Mouse (Mus musculus) cortical plate, adult 2 months (tissue): Measurements from ENCODE around the gene Srsf11. TPM values are rescaled to one million over a fixed set of nuclear protein-coding genes. Genes with fewer than 3 reads are reported as not detected.
A peak's percentile ranks its signal among the peaks of the same experiment; 100 is the strongest.

ENCODE experiments used
- H3K27ac ChIP-seq: fragments of 200-500 bp; 2 replicates; pipeline ENCODE4 v1.5.1; 2012; ENCODE audit warnings: low read length, control low read depth, inconsistent platforms; ENCODE audit not compliant: insufficient read depth
- H3K4me1 ChIP-seq: fragments of 200-500 bp; 2 replicates; pipeline ENCODE4 v1.6.1; 2011; ENCODE audit warnings: low read length; ENCODE audit not compliant: control insufficient read depth, insufficient read depth
- H3K4me3 ChIP-seq: fragments of 200-500 bp; 2 replicates; pipeline ENCODE4 v1.5.1; 2011; ENCODE audit warnings: mild to moderate bottlenecking, low read length, control low read depth; ENCODE audit not compliant: insufficient read depth
- CTCF ChIP-seq: fragments of 200-500 bp; IDR thresholded peaks from 2 replicates; pipeline ENCODE4 v1.5.1; 2011; ENCODE audit warnings: mild to moderate bottlenecking, control low read depth, low read length; ENCODE audit not compliant: insufficient read depth; ENCODE audit errors: extremely low read depth
- POLR2A ChIP-seq: fragments of 200-500 bp; IDR thresholded peaks from 2 replicates; pipeline ENCODE4 v1.6.1; 2011; ENCODE audit warnings: mild to moderate bottlenecking, low read length, control low read depth; ENCODE audit not compliant: insufficient read depth; ENCODE audit errors: extremely low read depth
- polyA plus RNA-seq: library from polyadenylated mRNA; depleted of rRNA; stranded (reverse); fragments of >200 nt; gene quantifications from 2 replicates; pipeline ENCODE4 v1.2.3, GENCODE M21; 2012; rRNA removed

Gene Srsf11
- 432 and 510 TPM in 2 replicates for polyA plus RNA-seq

DNA sequence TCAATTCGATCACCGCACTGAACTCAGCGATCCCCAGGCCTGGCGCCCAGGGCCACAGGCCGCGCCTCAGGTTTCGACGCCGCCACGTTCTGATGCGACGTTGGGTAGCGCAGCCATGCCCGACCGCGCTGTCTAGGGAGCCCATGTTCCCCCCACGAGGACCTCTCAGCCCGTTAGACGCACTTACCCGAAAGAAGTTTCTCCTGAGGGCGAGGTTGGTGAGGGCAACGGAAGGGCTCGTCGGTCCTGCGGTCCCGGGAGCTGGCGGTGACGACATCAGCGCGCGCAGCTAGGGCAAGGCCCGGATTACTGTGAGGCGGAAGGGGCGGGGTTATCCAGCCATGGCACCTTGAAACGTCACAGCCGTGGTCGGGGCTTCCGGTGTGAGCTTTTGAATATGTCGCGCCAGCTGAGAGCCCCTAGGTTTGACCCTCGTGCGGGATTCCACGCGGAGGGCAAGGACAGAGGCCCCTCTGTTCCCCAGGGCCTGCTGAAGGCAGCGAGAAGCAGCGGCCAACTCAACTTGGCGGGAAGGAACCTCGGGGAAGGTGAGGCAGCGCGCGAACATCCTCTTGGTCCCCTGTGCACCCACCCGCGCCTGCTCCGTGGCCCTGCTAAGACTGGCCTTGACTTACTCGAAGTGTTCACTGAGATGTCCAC, at the start of gene Srsf11, which contains the start of gene Lrrc40:
Gene Srsf11, minus strand, starts transcription at position 311 of the 660 bp plus-strand sequence.
Gene Lrrc40, plus strand, starts transcription at position 334 of the 660 bp plus-strand sequence.
- TF ChIP-seq CTCF = no peak
- peak; percentile 75 for TF ChIP-seq POLR2A
- Histone ChIP-seq H3K27ac (peak within 1 kb of the TSS; percentile 86), H3K4me3 (peak within 1 kb of the TSS; percentile 96), H3K4me1 (peaks cover 2% of the 10 kb centered on the region; the same call in 1 of the 2 replicates)

DNA sequence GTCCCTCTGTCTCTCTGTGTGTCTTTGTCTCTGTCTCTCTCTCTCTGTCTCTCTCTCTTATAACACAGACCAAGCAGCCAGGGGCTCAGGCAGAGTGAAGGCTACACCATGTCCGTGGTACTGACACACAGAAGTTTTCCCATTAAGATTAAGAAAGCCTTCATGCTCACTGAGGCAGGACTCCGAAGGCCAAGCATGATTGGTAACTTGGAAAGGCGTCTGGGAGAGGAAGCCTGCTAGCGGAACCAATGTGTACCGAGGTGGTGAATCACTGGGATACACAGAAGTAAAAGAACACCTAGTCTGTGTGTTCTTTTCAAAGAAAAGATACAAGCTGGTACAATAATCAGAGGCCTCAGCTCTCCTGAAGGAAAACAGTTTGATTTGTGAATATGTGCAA, 41.4 kb upstream of the Srsf11 start:
- Histone ChIP-seq H3K4me1 (no peaks in the 10 kb centered on the region), H3K27ac (no peak overlapping the region), H3K4me3 (no peak overlapping the region)
- no peak for TF ChIP-seq CTCF
- no peak for TF ChIP-seq POLR2A

DNA sequence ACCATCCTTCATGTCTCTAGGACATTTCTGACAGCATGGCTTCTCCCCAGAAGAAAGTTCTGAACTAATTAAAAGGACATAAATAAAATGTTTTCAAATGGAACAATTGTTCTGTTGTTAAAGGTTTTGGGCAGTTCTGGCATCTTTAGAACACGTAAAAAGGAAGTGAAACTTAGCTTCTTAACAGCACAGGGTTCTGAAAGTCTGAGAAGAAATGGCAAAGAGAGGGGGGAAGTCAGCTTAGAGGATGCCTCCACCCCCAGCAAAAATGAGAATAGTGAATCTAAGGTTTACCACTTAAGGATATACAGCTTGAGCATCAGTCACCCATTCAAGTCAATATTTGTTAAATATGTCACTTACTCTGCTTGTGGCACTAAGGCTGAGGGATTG, 40.9 kb upstream of the Srsf11 start:
- no peak for TF ChIP-seq POLR2A
- no peak for TF ChIP-seq CTCF
- Histone ChIP-seq H3K4me1 (no peaks in the 10 kb centered on the region), H3K4me3 (no peak overlapping the region), H3K27ac (no peak overlapping the region)

DNA sequence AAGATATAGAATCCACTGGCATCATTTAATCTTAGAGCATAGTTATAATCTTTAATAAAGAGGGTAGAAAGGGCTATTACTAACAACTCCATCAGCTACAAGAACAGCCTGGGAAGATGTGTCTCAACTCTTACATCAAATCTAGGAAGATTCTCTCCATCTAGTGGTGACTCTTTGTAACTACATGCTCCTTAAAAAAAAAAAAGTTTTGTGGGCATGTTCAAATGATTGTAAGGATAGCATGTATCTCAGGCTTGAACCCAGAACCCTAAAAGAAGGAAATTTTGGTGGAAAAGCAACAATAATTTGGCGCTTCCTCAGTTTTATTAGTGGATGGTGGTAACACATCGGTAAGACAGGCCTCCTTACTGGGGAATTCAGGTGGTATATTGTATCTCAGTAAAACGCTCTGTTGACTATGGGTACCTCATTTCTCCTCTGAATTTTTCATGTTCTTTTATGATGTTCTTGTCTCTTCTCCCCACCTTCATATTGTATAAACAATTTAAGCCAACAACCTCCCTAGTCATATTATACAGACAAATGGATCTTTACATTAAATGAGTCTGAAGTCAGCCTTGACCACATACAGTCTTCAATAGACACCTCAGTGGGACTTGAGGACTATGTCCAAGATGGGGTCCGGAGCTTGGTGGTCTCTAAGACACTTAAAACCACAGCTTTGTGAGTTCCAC, 40.4 kb upstream of the Srsf11 start:
- TF ChIP-seq CTCF (no peak), POLR2A (no peak)
- H3K27ac ChIP-seq = no peak overlapping the region

DNA sequence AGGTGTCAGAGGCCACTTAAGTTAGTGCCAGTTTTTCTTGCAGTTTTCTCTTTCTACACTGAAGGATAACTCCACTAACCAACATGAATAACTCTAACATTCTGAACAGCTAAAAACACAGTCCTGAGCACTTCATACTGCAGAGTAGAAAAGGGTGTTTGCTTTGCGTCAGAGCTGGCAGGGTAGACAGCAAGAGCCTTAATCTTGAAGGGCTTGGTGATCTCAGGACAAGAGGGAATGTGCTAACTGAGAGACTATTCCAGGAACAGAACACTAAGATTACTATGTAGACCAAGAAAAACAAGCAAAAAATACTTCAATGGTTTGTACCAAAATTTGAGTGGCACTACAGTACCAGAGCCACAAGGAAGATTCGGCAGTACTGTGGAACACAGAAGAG, 38.6 kb upstream of the Srsf11 start:
- no peak overlapping the region for H3K27ac ChIP-seq
- H3K4me1 ChIP-seq = no peaks in the 10 kb centered on the region
- no peak for TF ChIP-seq CTCF
- TF ChIP-seq POLR2A = no peak

More for the DNA sequence above, 40.4 kb upstream of the Srsf11 start:
- H3K4me3 ChIP-seq = no peak overlapping the region
- no peaks in the 10 kb centered on the region for H3K4me1 ChIP-seq

DNA sequence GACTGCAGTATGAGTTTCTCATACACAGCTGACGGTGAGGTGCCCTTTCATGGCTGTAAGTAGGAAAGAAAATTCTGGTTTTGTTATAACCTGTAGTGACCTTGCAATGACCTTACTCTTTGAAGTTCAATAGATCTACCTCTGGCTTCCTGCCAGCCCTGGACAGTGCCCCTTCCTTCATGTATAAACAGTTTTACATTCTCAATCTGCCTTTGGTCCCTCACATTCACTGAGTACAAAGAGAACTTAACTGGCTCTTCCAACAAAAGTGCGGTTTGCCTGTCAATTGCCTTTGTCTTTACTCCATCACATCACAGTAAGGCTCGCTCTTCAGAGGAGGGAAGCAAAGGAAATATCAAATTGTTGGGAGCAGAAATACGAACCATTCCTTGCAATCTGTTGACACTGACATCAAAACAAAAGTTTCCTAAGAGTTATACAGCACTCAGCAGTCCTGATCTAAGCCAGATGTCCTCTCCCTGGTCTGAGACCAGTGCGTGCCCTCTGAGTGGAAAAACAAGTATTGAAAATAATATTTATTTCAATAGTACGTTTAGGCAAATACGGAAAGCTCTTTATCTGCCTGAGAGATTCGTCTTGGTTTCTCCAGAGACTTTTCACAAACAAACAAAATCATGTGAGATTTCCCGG, 32.3 kb upstream of the Srsf11 start:
- TF ChIP-seq POLR2A (no peak), CTCF (no peak)
- Histone ChIP-seq H3K27ac (no peak overlapping the region), H3K4me3 (no peak overlapping the region), H3K4me1 (no peaks in the 10 kb centered on the region; the same call in 1 of the 2 replicates)

More for the DNA sequence above, 38.6 kb upstream of the Srsf11 start:
- no peak overlapping the region for H3K4me3 ChIP-seq

DNA sequence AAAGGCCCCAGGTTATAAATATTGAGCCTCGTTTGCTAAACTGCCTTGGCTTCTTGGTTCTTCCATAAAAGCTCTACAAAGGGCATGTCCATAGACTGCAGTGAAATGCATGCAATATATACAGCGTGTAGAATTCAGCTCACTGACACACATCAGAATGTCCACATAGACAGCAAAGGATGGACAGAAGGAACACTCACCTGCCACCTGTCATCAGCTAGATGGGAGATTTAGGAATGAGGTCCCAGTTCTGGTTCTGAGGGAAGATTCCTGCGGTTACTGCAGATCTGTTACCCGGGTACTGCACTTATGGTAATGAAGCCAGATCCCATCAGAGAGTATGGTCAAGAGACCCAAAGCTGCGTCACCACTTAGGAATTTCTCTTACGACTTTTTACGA, 31.5 kb upstream of the Srsf11 start:
- H3K4me1 ChIP-seq = no peaks in the 10 kb centered on the region; the same call in 1 of the 2 replicates
- no peak for TF ChIP-seq POLR2A
- TF ChIP-seq CTCF = no peak
- H3K4me3 ChIP-seq = no peak overlapping the region
- H3K27ac ChIP-seq = no peak overlapping the region

DNA sequence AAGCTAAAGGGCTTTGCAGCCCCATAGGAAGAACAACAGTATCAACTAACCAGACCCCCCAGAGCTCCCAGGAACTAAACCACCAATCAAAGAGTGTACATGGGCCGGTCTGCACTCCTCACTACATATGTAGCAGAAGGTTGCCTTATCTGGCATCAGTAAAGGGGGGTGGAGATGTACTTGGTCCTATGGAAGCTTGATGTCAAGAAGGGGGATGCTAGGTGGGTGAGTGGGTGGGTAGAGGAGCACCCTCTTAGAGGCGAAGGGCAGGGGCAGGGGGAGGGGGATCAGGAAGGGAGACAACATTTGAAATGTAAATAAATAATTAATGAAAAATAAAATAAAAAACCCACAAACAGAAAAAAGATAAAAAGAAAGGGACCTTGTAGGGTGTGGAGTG, 28.8 kb upstream of the Srsf11 start:
- H3K27ac ChIP-seq = no peak overlapping the region
- no peaks in the 10 kb centered on the region; the same call in 1 of the 2 replicates for H3K4me1 ChIP-seq
- no peak overlapping the region for H3K4me3 ChIP-seq
- TF ChIP-seq CTCF (no peak), POLR2A (no peak)

DNA sequence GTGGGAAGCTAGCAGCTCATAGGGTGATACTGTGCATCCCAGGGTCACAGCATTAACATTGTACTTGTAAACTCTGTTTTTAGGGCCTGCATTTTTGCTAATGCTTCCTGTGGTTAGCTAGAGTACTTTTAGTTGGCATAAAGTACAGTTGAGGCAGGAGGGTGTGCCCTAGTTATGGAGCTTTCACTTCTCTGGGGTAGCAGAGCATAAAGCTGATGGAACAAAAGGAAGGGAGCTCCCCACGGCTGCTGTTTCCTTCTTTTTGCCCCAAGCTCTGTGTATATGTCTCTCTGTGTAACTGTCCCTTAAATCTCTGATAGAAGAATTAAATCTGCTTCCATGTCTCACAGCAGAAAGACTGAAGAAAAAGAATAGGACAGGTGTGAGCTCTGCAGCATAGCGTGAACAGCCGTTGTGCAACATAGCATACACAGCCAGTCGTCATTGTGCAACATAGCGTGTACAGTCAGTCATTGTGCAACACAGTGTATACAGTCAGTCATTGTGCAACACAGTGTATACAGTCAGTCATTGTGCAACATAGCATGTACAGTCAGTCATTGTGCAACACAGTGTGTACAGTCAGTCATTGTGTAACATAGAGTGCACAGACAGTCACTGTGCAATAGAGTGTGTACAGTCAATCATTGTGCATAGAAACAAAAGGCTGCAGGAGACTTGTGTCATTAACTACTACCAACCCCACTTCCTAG, 25.5 kb upstream of the Srsf11 start:
- no peak overlapping the region for H3K4me3 ChIP-seq
- peaks cover 2% of the 10 kb centered on the region for H3K4me1 ChIP-seq
- H3K27ac ChIP-seq = no peak overlapping the region
- no peak for TF ChIP-seq POLR2A
